Mouse (Mus musculus): Measurements from ENCODE around the gene Ovol1.

DNA sequence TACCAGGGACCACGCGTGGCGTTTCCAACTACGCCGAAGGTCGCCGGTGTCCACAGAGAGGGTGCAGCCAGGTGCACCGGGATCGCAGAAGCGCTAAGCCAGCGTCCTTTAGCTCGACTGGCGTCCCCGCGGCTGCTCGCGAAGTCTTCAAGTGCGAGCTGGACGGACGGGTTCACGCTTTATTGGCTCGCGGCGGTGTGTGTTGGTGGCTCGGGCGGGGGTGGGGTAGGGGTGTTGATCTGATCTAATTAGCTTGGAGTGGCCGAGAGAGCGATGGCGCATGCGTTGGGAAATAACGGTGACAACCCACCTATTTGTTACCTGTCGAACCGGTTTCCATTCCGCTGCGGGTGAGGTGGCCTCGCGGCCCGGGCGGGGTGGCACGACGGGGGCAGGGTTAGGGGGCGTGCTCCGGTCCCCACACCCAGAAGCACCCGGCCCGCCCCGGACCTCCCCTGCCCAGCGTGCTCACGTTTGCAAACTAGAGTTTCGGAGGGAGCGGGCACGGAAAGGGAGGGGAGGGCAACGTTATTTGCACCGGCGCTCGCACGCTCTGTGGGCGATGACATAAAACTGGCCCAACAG, at the start of gene Ovol1:
- no peak for TF ChIP-seq MYOD1 (IDR thresholded peaks at IDR 0.05; ENCODE audit: control insufficient read depth in 1 of 3, insufficient read length in 2 of 3, low read depth in 2 of 3)
- TF ChIP-seq POLR2AphosphoS2 (IDR thresholded peaks at IDR 0.05; ENCODE audit: insufficient read length, low read depth) = no peak
- no peak for TF ChIP-seq POLR2A (IDR thresholded peaks at IDR 0.05; ENCODE audit: insufficient read length, low read depth)
- no peak for TF ChIP-seq REST (IDR thresholded peaks at IDR 0.05; ENCODE audit: insufficient read depth, insufficient read length)
- no peak for TF ChIP-seq MAX (IDR thresholded peaks at IDR 0.05; ENCODE audit: low read depth)
- TF ChIP-seq E2F4 (IDR thresholded peaks at IDR 0.05; ENCODE audit: insufficient read depth) = no peak
